Mouse (Mus musculus) liver, embryonic 14.5 days (tissue): ENCODE data around the gene Fastkd5.

Experiments used
- CTCF ChIP-seq: IDR thresholded peaks from 2 replicates; pipeline ENCODE4 v1.5.1; 2016; ENCODE audit warnings: antibody characterized with exemption, low read depth, control low read depth
- EP300 ChIP-seq: IDR thresholded peaks from 2 replicates; pipeline ENCODE4 v1.6.1; 2016; ENCODE audit warnings: antibody characterized with exemption, low read depth

DNA sequence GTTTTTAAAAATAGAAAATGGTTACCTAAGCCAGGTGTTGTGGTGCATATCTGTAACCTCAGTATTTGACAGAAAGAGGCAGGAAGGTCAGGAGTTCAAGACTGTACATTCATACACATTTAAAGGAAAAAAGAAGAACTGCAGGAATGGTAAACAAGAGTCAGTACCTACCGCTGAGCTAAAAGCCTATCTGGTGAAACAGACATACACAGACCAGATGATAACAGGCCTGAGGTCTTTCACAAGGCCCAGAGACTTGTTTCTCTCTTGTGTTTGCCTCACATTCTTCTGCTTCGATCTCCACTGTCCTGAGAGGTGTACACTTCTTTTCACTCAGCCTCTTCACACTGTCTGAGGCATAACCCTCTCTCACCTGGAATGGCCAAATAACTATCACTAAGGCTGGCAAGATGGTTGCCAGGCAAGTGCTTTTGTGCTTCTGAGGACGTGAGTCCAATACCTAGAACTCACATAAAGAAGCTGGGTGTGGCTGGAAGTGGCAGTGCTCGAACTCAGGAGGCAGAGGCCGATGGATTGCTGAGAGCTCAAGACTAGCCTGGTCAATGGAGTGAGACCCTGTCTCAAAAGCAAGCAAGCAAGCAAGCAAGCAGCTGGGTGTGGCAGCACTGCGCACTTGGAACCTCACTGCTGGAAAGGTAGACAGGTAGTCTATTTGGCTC is 26.0 kb upstream of the Fastkd5 start:
- TF ChIP-seq CTCF, result no peak
- TF ChIP-seq EP300, result peak; percentile 78
